Mouse (Mus musculus) fibroblast of lung, adult 2 months (primary cell): ENCODE measurements around the gene Cd72.

Source experiments
- DNase-seq: peaks from one replicate; pipeline ENCODE4 v3.0.0-alpha.2; 2011; ENCODE audit warnings: low read depth

The Cd72 gene

GRCm38 (mm10) chr4:43427501-43428179, 26.8 kb downstream of the Cd72 start:
- no peak for DNase-seq

GRCm38 (mm10) chr4:43426487-43426886, 27.9 kb downstream of the Cd72 start:
- DNase-seq = no peak

GRCm38 (mm10) chr4:43425648-43426380, 28.6 kb downstream of the Cd72 start:
- no peak for DNase-seq

- no peak for DNase-seq
Observed at GRCm38 (mm10) chr4:43425197-43425596, 29.2 kb downstream of the Cd72 start.

- no peak for DNase-seq
Observed at GRCm38 (mm10) chr4:43424072-43424471, 30.4 kb downstream of the Cd72 start.

- no peak for DNase-seq
Observed at GRCm38 (mm10) chr4:43423267-43423934, 31.0 kb downstream of the Cd72 start.

- DNase-seq = no peak
Observed at GRCm38 (mm10) chr4:43421632-43422240, 32.7 kb downstream of the Cd72 start.

GRCm38 (mm10) chr4:43420305-43420704, 34.1 kb downstream of the Cd72 start:
- DNase-seq = peak; percentile 81

- no peak for DNase-seq
Observed at GRCm38 (mm10) chr4:43419801-43420281, 34.6 kb downstream of the Cd72 start.

GRCm38 (mm10) chr4:43418973-43419656, 35.3 kb downstream of the Cd72 start:
- DNase-seq = no peak

GRCm38 (mm10) chr4:43418450-43418849, 36.0 kb downstream of the Cd72 start:
- no peak for DNase-seq

GRCm38 (mm10) chr4:43417269-43418062, 37.0 kb downstream of the Cd72 start:
- no peak for DNase-seq

- no peak for DNase-seq
Observed at GRCm38 (mm10) chr4:43416071-43416490, 38.3 kb downstream of the Cd72 start.

- DNase-seq = no peak
Observed at GRCm38 (mm10) chr4:43415221-43416070, 39.0 kb downstream of the Cd72 start.

- no peak for DNase-seq
Observed at GRCm38 (mm10) chr4:43414761-43415160, 39.7 kb downstream of the Cd72 start.

GRCm38 (mm10) chr4:43407071-43407920, 47.1 kb downstream of the Cd72 start:
- DNase-seq = no peak

GRCm38 (mm10) chr4:43406162-43406971, 48.1 kb downstream of the Cd72 start:
- peak; percentile 87 for DNase-seq

- no peak for DNase-seq
Observed at GRCm38 (mm10) chr4:43404697-43405096, 49.7 kb downstream of the Cd72 start.
